Mouse (Mus musculus) megakaryocyte, embryonic 14.5 days (primary cell): ENCODE measurements around the gene Crtac1.

Experiments used
- FLI1 ChIP-seq: IDR thresholded peaks from 2 replicates; pipeline ENCODE4 v1.6.1; 2012; ENCODE audit warnings: low read length, inconsistent platforms, mixed read lengths
- GATA1 ChIP-seq: IDR thresholded peaks from 3 replicates; pipeline ENCODE4 v1.6.1; 2012; ENCODE audit warnings: mixed read lengths, low read length, inconsistent platforms, borderline replicate concordance

DNA sequence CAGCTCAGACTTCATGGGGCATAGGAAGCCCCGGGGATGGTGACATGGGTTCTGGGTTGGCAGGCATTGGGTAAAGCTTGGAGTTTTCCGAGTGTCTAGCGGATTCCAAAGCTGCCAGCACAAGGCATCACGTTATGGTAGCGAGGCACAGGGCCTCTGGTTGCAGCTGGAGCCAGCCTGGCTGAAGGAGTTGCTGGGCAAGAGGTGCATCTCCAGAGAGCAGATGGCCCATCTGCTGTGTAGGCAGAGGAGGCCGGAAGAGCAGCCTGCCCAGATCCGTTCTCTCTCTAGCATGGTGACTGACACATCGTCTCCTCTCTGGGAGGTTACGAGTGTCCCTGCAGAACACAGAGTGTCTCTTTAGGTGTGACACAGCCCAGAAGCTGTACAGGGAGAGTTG, 103.4 kb downstream of the Crtac1 start:
- no peak for TF ChIP-seq FLI1
- no peak for TF ChIP-seq GATA1
